Mouse (Mus musculus) small intestine, adult 2 months (tissue): ENCODE measurements around the gene Atad3a.

Source experiments
- CTCF ChIP-seq: fragments of 200-500 bp; IDR thresholded peaks from 2 replicates; pipeline ENCODE4 v1.5.1; 2012; ENCODE audit warnings: low read depth, mild to moderate bottlenecking, control low read depth, inconsistent platforms, low read length, moderate library complexity, mixed read lengths; ENCODE audit not compliant: insufficient replicate concordance, insufficient read length; ENCODE audit errors: extremely low read depth
- POLR2A ChIP-seq: fragments of 200-500 bp; IDR thresholded peaks from 2 replicates; pipeline ENCODE4 v1.6.1; 2012; ENCODE audit warnings: low read depth, mild to moderate bottlenecking, control low read depth, inconsistent platforms, low read length, moderate library complexity

GRCm38 (mm10) chr4:155791240-155791933 is 30.5 kb upstream of the Atad3a start:
- TF ChIP-seq POLR2A (no peak), CTCF (no peak)
